Mouse (Mus musculus): Measurements from ENCODE around the gene Bsg.
A peak's percentile ranks its signal among the peaks of the same experiment; 100 is the strongest.

The Bsg gene

GRCm38 (mm10) chr10:79704065-79704969 lies at the start of gene Bsg:
Gene Bsg (plus strand): TSS chr10:79704491.
- DNase-seq (ENCODE audit: low spot score): peak; percentile 99

- DNase-seq (ENCODE audit: low spot score): no peak
Measured at GRCm38 (mm10) chr10:79654946-79655395, 49.3 kb upstream of the Bsg start.

- no peak for DNase-seq (ENCODE audit: low spot score)
Measured at GRCm38 (mm10) chr10:79658829-79659228, 45.5 kb upstream of the Bsg start.

GRCm38 (mm10) chr10:79660298-79660697 lies 44.0 kb upstream of the Bsg start:
- no peak for DNase-seq (ENCODE audit: low spot score)

GRCm38 (mm10) chr10:79661861-79662260 lies 42.4 kb upstream of the Bsg start:
- no peak for DNase-seq (ENCODE audit: low spot score)

- DNase-seq (ENCODE audit: low spot score): no peak
Measured at GRCm38 (mm10) chr10:79664131-79664665, 40.1 kb upstream of the Bsg start, which contains the start of gene Madcam1. Gene Madcam1 (plus strand): TSS chr10:79664559.

GRCm38 (mm10) chr10:79665051-79665450 lies 39.2 kb upstream of the Bsg start:
- no peak for DNase-seq (ENCODE audit: low spot score)

GRCm38 (mm10) chr10:79666493-79666892 lies 37.8 kb upstream of the Bsg start:
- no peak for DNase-seq (ENCODE audit: low spot score)

- DNase-seq (ENCODE audit: low spot score): no peak
Measured at GRCm38 (mm10) chr10:79668076-79668475, 36.2 kb upstream of the Bsg start.

GRCm38 (mm10) chr10:79668771-79669575 lies 35.3 kb upstream of the Bsg start, which contains the start of gene Tpgs1:
Gene Tpgs1 (plus strand): TSS chr10:79669369.
- peak; percentile 93 for DNase-seq (ENCODE audit: low spot score)

GRCm38 (mm10) chr10:79669576-79670057 lies 34.7 kb upstream of the Bsg start:
- DNase-seq (ENCODE audit: low spot score): no peak

- DNase-seq (ENCODE audit: low spot score): no peak
Measured at GRCm38 (mm10) chr10:79670071-79670888, 34.0 kb upstream of the Bsg start.

GRCm38 (mm10) chr10:79671396-79672087 lies 32.7 kb upstream of the Bsg start:
- no peak for DNase-seq (ENCODE audit: low spot score)

- DNase-seq (ENCODE audit: low spot score): no peak
Measured at GRCm38 (mm10) chr10:79672088-79672455, 32.2 kb upstream of the Bsg start.

GRCm38 (mm10) chr10:79673054-79673453 lies 31.2 kb upstream of the Bsg start:
- DNase-seq (ENCODE audit: low spot score): no peak

- no peak for DNase-seq (ENCODE audit: low spot score)
Measured at GRCm38 (mm10) chr10:79675346-79676035, 28.8 kb upstream of the Bsg start.

- no peak for DNase-seq (ENCODE audit: low spot score)
Measured at GRCm38 (mm10) chr10:79680606-79681495, 23.4 kb upstream of the Bsg start.

- DNase-seq (ENCODE audit: low spot score): peak; percentile 99
Measured at GRCm38 (mm10) chr10:79681591-79682245, 22.6 kb upstream of the Bsg start, which contains the start of gene Cdc34. Gene Cdc34 (plus strand): TSS chr10:79682195.

- no peak for DNase-seq (ENCODE audit: low spot score)
Measured at GRCm38 (mm10) chr10:79682551-79682915, 21.8 kb upstream of the Bsg start.

Measured in left cerebral cortex, adult 11 months (tissue).